Mouse (Mus musculus) forebrain, embryonic 16.5 days (tissue): Measurements from ENCODE around the gene Smad9. TPM values are rescaled to one million over a fixed set of nuclear protein-coding genes. Genes with fewer than 3 reads are reported as not detected.
A peak's percentile ranks its signal among the peaks of the same experiment; 100 is the strongest.

ENCODE experiments used
- ATAC-seq: fragments of 200-750 bp; cut with Nextera tagmentation; 2 replicates; pipeline ENCODE4 v1.8.0; 2017; ENCODE audit warnings: mild to moderate bottlenecking, moderate library complexity
- H3K27ac ChIP-seq: fragments of 300-500 bp; sonication (generic); 2 replicates; pipeline ENCODE4 v1.5.1; 2014; ENCODE audit warnings: low read length, control low read depth
- H3K27me3 ChIP-seq: fragments of 300-500 bp; sonication (generic); replicated peaks from 2 replicates; pipeline ENCODE4 v1.6.1; 2014; ENCODE audit warnings: low read length; ENCODE audit not compliant: control insufficient read depth, insufficient read depth
- H3K36me3 ChIP-seq: fragments of 300-500 bp; sonication (generic); 2 replicates; pipeline ENCODE4 v1.6.1; 2014; ENCODE audit not compliant: control insufficient read depth, insufficient read depth
- H3K4me1 ChIP-seq: fragments of 300-500 bp; sonication (generic); replicated peaks from 2 replicates; pipeline ENCODE4 v1.6.1; 2014; ENCODE audit warnings: low read length; ENCODE audit not compliant: control insufficient read depth, insufficient read depth
- H3K4me2 ChIP-seq: fragments of 300-500 bp; sonication (generic); 2 replicates; pipeline ENCODE4 v1.6.1; 2014; ENCODE audit warnings: mild to moderate bottlenecking, low read length, control low read depth
- H3K4me3 ChIP-seq: fragments of 300-500 bp; sonication (generic); replicated peaks from 2 replicates; pipeline ENCODE4 v1.5.1; 2014; ENCODE audit warnings: mild to moderate bottlenecking, low read length, control low read depth
- H3K9ac ChIP-seq: fragments of 300-500 bp; sonication (generic); replicated peaks from 2 replicates; pipeline ENCODE4 v1.6.1; 2014; ENCODE audit warnings: low read depth, low read length, control low read depth
- H3K9me3 ChIP-seq: fragments of 300-500 bp; sonication (generic); 2 replicates; pipeline ENCODE4 v1.6.1; 2016; ENCODE audit warnings: low read length; ENCODE audit not compliant: control insufficient read depth
- WGBS: fragments of 180-500 bp; shearing (Covaris S2); extraction: QIAGEN DNeasy Blood & Tissue Kit; methylation state at CpG from one replicate; pipeline ENCODE4 v1.1.7; 2014; 5-methylcytosine and 5-hydroxymethylcytosine counted together
- polyA plus RNA-seq: library from polyadenylated mRNA; unstranded; fragments of >200 nt; fragmentation: Nextera tagmentation; extraction: Ambion mirVana; gene quantifications from 2 replicates; pipeline ENCODE4 v1.2.1, GENCODE M21; 2015

Gene Smad9
- 0.13 and 0.19 TPM in 2 replicates for polyA plus RNA-seq

GRCm38 (mm10) chr3:54755145-54756041, at the start of gene Smad9:
Gene Smad9 (plus strand): TSS chr3:54755582.
- peak within 1 kb of the TSS; percentile 100 for H3K4me2 ChIP-seq
- H3K4me3 ChIP-seq: peak within 1 kb of the TSS; percentile 59
- H3K9me3 ChIP-seq: no peaks in the 10 kb centered on the region
- H3K27ac ChIP-seq: no peak within 1 kb of the TSS
- H3K36me3 ChIP-seq: 0 out of 2 replicates have a peak, but pooled peaks cover 1% of the 10 kb centered on the region
- ATAC-seq: peak; percentile 75
- WGBS: under 1% methylated on average over 61 of the region's 66 CpGs
- H3K4me1 ChIP-seq: peaks cover 14% of the 10 kb centered on the region
- peaks cover 6% of the 10 kb centered on the region; the same call in 1 of the 2 replicates for H3K27me3 ChIP-seq
- peak within 1 kb of the TSS; percentile 68 for H3K9ac ChIP-seq

GRCm38 (mm10) chr3:54708972-54709371, 46.4 kb upstream of the Smad9 start:
- Histone ChIP-seq H3K27me3 (no peaks in the 10 kb centered on the region), H3K36me3 (peaks cover 37% of the 10 kb centered on the region), H3K9me3 (no peaks in the 10 kb centered on the region), H3K27ac (no peak overlapping the region), H3K4me3 (no peak overlapping the region), H3K4me1 (no peaks in the 10 kb centered on the region), H3K9ac (no peak overlapping the region), H3K4me2 (no peak overlapping the region)
- WGBS: 91% methylated on average over 9 of the region's 9 CpGs
- ATAC-seq: no peak

GRCm38 (mm10) chr3:54714253-54714652, 41.1 kb upstream of the Smad9 start, which contains the start of gene Gm21958:
Gene Gm21958 (minus strand): TSS chr3:54714353.
- Histone ChIP-seq H3K4me2 (no peak within 1 kb of the TSS), H3K4me1 (no peaks in the 10 kb centered on the region), H3K4me3 (no peak within 1 kb of the TSS), H3K9ac (no peak within 1 kb of the TSS), H3K27me3 (no peaks in the 10 kb centered on the region), H3K36me3 (peaks cover 43% of the 10 kb centered on the region), H3K9me3 (no peaks in the 10 kb centered on the region), H3K27ac (no peak within 1 kb of the TSS)
- WGBS: 92% methylated on average over 6 of the region's 6 CpGs
- no peak for ATAC-seq

GRCm38 (mm10) chr3:54715461-54715860, 39.9 kb upstream of the Smad9 start:
- no peaks in the 10 kb centered on the region for H3K27me3 ChIP-seq
- no peak overlapping the region for H3K4me2 ChIP-seq
- H3K4me1 ChIP-seq: no peaks in the 10 kb centered on the region
- peaks cover 36% of the 10 kb centered on the region for H3K36me3 ChIP-seq
- H3K9ac ChIP-seq: no peak overlapping the region
- WGBS: 95% methylated on average over 6 of the region's 6 CpGs
- no peak overlapping the region for H3K4me3 ChIP-seq
- H3K27ac ChIP-seq: no peak overlapping the region
- ATAC-seq: no peak
- no peaks in the 10 kb centered on the region for H3K9me3 ChIP-seq

GRCm38 (mm10) chr3:54717348-54717747, 38.0 kb upstream of the Smad9 start:
- no peaks in the 10 kb centered on the region for H3K4me1 ChIP-seq
- H3K27ac ChIP-seq: no peak overlapping the region
- H3K4me3 ChIP-seq: no peak overlapping the region
- H3K4me2 ChIP-seq: no peak overlapping the region
- H3K36me3 ChIP-seq: peaks cover 34% of the 10 kb centered on the region
- no peaks in the 10 kb centered on the region for H3K9me3 ChIP-seq
- ATAC-seq: no peak
- no peaks in the 10 kb centered on the region for H3K27me3 ChIP-seq
- 84% methylated on average over 6 of the region's 6 CpGs for WGBS
- no peak overlapping the region for H3K9ac ChIP-seq

GRCm38 (mm10) chr3:54718947-54719346, 36.4 kb upstream of the Smad9 start:
- no peaks in the 10 kb centered on the region for H3K27me3 ChIP-seq
- no peaks in the 10 kb centered on the region for H3K4me1 ChIP-seq
- no peak overlapping the region for H3K9ac ChIP-seq
- no peak for ATAC-seq
- WGBS: 63% methylated on average over 3 of the region's 3 CpGs
- H3K36me3 ChIP-seq: peaks cover 30% of the 10 kb centered on the region
- no peak overlapping the region for H3K27ac ChIP-seq
- no peaks in the 10 kb centered on the region for H3K9me3 ChIP-seq
- no peak overlapping the region for H3K4me2 ChIP-seq
- no peak overlapping the region for H3K4me3 ChIP-seq

- Histone ChIP-seq H3K9me3 (no peaks in the 10 kb centered on the region), H3K9ac (no peak overlapping the region), H3K27me3 (no peaks in the 10 kb centered on the region), H3K4me3 (no peak overlapping the region), H3K36me3 (peaks cover 31% of the 10 kb centered on the region), H3K4me2 (no peak overlapping the region), H3K27ac (no peak overlapping the region), H3K4me1 (no peaks in the 10 kb centered on the region)
- WGBS: 90% methylated on average over 10 of the region's 10 CpGs
- ATAC-seq: no peak
These were observed 31.5 kb upstream of the Smad9 start for GRCm38 (mm10) chr3:54723741-54724500.

GRCm38 (mm10) chr3:54725344-54725743, 30.0 kb upstream of the Smad9 start:
- Histone ChIP-seq H3K4me3 (no peak overlapping the region), H3K9me3 (no peaks in the 10 kb centered on the region), H3K4me1 (no peaks in the 10 kb centered on the region), H3K4me2 (no peak overlapping the region), H3K9ac (no peak overlapping the region), H3K27ac (no peak overlapping the region), H3K36me3 (peaks cover 39% of the 10 kb centered on the region), H3K27me3 (no peaks in the 10 kb centered on the region)
- 89% methylated on average over 2 of the region's 2 CpGs for WGBS
- ATAC-seq: no peak

GRCm38 (mm10) chr3:54727588-54727987, 27.8 kb upstream of the Smad9 start:
- H3K27me3 ChIP-seq: no peaks in the 10 kb centered on the region
- ATAC-seq: no peak

More at GRCm38 (mm10) chr3:54727588-54727987, 27.8 kb upstream of the Smad9 start:
- no peak overlapping the region for H3K4me3 ChIP-seq
- no peaks in the 10 kb centered on the region for H3K9me3 ChIP-seq
- WGBS: 91% methylated on average over 2 of the region's 2 CpGs
- no peak overlapping the region for H3K27ac ChIP-seq
- H3K36me3 ChIP-seq: peaks cover 38% of the 10 kb centered on the region
- H3K9ac ChIP-seq: no peak overlapping the region
- no peak overlapping the region for H3K4me2 ChIP-seq
- no peaks in the 10 kb centered on the region for H3K4me1 ChIP-seq
